In the genomic region with DNA sequence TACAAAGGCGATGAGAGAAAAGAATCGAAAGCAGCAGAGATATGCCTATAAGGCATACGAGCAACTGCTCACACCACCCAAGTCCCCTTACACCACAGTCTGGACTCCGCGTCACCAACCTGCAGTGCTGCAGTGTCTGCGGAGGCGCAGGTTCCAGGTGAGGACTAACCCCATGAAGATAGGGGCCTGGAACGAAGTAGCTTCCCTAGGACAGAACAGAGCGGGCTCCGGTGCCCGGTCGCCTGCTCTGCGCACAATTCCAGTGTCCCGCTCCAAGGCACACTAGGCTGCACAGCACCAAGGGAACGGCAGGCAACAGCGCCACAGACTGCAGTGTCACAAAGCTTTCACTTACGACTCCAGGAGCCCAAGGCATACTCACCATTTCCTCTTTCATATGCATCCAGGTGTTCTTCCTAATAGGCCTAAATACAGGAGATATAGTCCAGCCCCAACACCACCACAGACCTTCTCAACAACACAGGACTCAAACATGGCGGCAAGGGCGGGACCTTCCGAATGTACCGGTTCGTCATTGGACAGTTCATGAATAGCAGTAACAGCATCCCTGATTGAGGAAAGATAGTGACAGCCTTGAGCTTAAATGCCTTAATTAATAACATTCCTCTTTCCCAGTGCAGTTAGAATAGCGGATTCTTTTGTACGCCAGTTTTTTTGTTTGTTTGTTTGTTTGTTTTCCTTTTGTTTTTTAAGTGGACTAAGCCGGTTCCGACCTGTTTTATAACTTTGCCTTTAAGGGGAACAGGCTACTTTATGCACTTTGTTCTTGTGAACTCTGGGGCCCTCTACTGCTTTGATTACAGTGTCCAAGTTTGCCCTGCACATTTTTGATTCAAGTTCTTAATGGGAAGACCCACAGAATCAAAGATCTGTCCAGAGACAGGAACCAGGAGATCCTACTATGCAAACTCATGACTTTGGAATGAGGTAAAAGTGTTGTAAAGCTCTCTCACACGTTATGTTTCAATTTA, we compare ENCODE assay signal across 7 mouse cellular contexts. TPM values are rescaled to one million over a fixed set of nuclear protein-coding genes. Genes with fewer than 3 reads are reported as not detected.
DNase-seq lines count a peak whose midpoint lies in the region; ATAC-seq lines count a peak whose summit lies in the region.

A gene (minus strand): TSS at position 503 of the 992 bp plus-strand sequence.

- peak within 1 kb of the TSS; percentile 73 for H3K4me2 ChIP-seq in intestine, embryonic 16.5 days (ENCODE audit: low read depth, low read length)
- peak within 1 kb of the TSS; percentile 46 for H3K4me2 ChIP-seq in midbrain, embryonic 11.5 days

- peak within 1 kb of the TSS; percentile 89 for H3K9ac ChIP-seq in intestine, embryonic 16.5 days (ENCODE audit: low read depth, low read length)
- peak within 1 kb of the TSS; percentile 93 for H3K9ac ChIP-seq in midbrain, embryonic 11.5 days (ENCODE audit: low read length)

- 0 out of 2 replicates have a peak, but pooled peaks cover 3% of the 10 kb centered on the region for H3K9me3 ChIP-seq in intestine, embryonic 16.5 days (ENCODE audit: control insufficient read depth, low read length)
- peaks cover 3% of the 10 kb centered on the region; the same call in 1 of the 2 replicates for H3K9me3 ChIP-seq in midbrain, embryonic 11.5 days (ENCODE audit: control insufficient read depth, low read length)

- H3K4me1 ChIP-seq in intestine, embryonic 16.5 days (ENCODE audit: control insufficient read depth, insufficient read depth, low read length) = peaks cover 7% of the 10 kb centered on the region; the same call in 1 of the 2 replicates
- no peaks in the 10 kb centered on the region for H3K4me1 ChIP-seq in midbrain, embryonic 11.5 days (ENCODE audit: control insufficient read depth, insufficient read depth, low read length)

- no peaks in the 10 kb centered on the region for H3K36me3 ChIP-seq in intestine, embryonic 16.5 days (ENCODE audit: control insufficient read depth, insufficient read depth, low read length)
- no peaks in the 10 kb centered on the region for H3K36me3 ChIP-seq in midbrain, embryonic 11.5 days (ENCODE audit: control insufficient read depth, insufficient read depth, low read length)

- H3K27ac ChIP-seq in intestine, embryonic 16.5 days (ENCODE audit: low read length) = peak within 1 kb of the TSS; percentile 93
- peak within 1 kb of the TSS; percentile 67 for H3K27ac ChIP-seq in midbrain, embryonic 11.5 days (ENCODE audit: low read depth, low read length)

- 2% methylated on average over 27 of the region's 27 CpGs for WGBS in intestine, embryonic 16.5 days
- 4% methylated on average over 27 of the region's 27 CpGs for WGBS in midbrain, embryonic 11.5 days

- ATAC-seq in intestine, embryonic 16.5 days = peak; percentile 99
- peak; percentile 99 for ATAC-seq in midbrain, embryonic 11.5 days (ENCODE audit: low FRiP score)

- H3K4me3 ChIP-seq in intestine, embryonic 16.5 days (ENCODE audit: low read length) = peak within 1 kb of the TSS; percentile 93
- H3K4me3 ChIP-seq in midbrain, embryonic 11.5 days (ENCODE audit: low read depth, low read length) = peak within 1 kb of the TSS; percentile 87

- peak; percentile 85 for DNase-seq in adrenal gland, postnatal 10 days
- DNase-seq in embryo, embryonic 9.5 days (ENCODE audit: extremely low spot score) = peak; percentile 83
- peak; percentile 31 to 73 for DNase-seq in gastrocnemius, postnatal 4 days (ENCODE audit: low spot score in 2 of 2)
- DNase-seq in left cerebral cortex, postnatal 36 days (ENCODE audit: low spot score in 2 of 2) = peak; percentile 79 to 85
- DNase-seq in midbrain, embryonic 11.5 days (ENCODE audit: low spot score, missing footprints) = peak; percentile 98
- DNase-seq in skeletal muscle tissue, adult 2 months (ENCODE audit: low read depth, low spot score) = peak; percentile 58

- no peaks in the 10 kb centered on the region for H3K27me3 ChIP-seq in intestine, embryonic 16.5 days (replicated peaks; ENCODE audit: control insufficient read depth, insufficient read depth, low read length)
- no peaks in the 10 kb centered on the region for H3K27me3 ChIP-seq in midbrain, embryonic 11.5 days (ENCODE audit: control insufficient read depth, insufficient read depth, low read length)

- intact Hi-C loops in left cerebral cortex, postnatal 36 days (cut with DNase I) = loop anchor here (5.0 kb wide), 1 partner anchor 41 kb away; a partner anchor contains a TSS

RNA-seq across cellular contexts. Expression of the gene that starts here (rescaled TPM):
- 1 to 10 TPM; 5.9 to 8.7 TPM for total RNA-seq in adrenal gland, postnatal 10 days (2021)
- total RNA-seq in gastrocnemius, postnatal 4 days (2021) = 1 to 10 TPM; 5.5 to 6.1 TPM
- 8.4 and 8.9 TPM in 2 replicates for polyA plus RNA-seq in intestine, embryonic 16.5 days (2015; fragmentation: Nextera tagmentation; extraction: Ambion mirVana)
- 10 to 100 TPM; 18.3 to 19.6 TPM for total RNA-seq in left cerebral cortex, postnatal 36 days (2021)
- 22.8 and 25.4 TPM in 2 replicates for polyA plus RNA-seq in midbrain, embryonic 11.5 days (2014; fragmentation: Nextera tagmentation; extraction: Ambion mirVana)

Comparison
In these comparisons a context has a peak if more than half of its experiments do, and no peak if none do; other contexts are left out.
1. Peak in every context shown above with its lines: DNase-seq, ATAC-seq, H3K4me3 ChIP-seq and H3K27ac ChIP-seq.